In the genomic region with DNA sequence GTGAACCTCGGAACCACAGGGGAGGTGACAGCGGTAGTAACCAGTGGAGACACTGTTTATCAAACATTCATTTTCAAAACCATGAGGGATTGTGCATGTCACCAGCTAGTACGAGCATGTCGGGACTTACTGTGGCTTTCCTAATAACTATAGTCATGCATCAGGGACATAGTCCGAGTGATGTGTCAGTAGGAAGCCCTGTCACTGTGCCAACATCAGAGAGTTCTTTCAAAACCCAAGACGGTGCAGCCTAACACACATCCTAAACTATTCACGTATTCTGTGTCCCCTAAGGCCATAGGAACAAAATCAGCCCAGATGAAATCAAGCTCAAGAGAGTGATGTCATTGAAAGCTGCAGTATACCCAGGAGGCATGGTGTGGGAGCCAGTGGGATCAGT, we compare ENCODE assay signal across 30 mouse cellular contexts.
"Had no signal": no experiment of that assay in that cellular context is flagged by ENCODE, and none has a peak within 500 bp of the region (broad histone marks: within the 10 kb centered on the region; RNA-seq: fewer than 3 reads in every experiment).

No protein-coding gene starts in this region.

- DNase-seq: left cerebral cortex, postnatal 4 days; liver; liver, embryonic 13.5 days; liver, postnatal 0 days; lung, adult 18-20 months; lung, adult 2 months; lung, embryonic 14.5 days; lung, postnatal 10 days; lung, postnatal 14 days; lung, postnatal 36 days; midbrain, embryonic 14.5 days had no signal

- H3K4me2 ChIP-seq: limb, embryonic 12.5 days; limb, embryonic 13.5 days; limb, embryonic 15.5 days; liver, embryonic 11.5 days; liver, embryonic 12.5 days; liver, embryonic 13.5 days; liver, embryonic 15.5 days; lung, embryonic 14.5 days; lung, embryonic 15.5 days; midbrain, embryonic 11.5 days; midbrain, embryonic 12.5 days; midbrain, embryonic 13.5 days; midbrain, embryonic 15.5 days had no signal

- H3K27me3 ChIP-seq: limb, embryonic 12.5 days; limb, embryonic 13.5 days; limb, embryonic 15.5 days; liver, embryonic 12.5 days; liver, embryonic 13.5 days; liver, embryonic 15.5 days; lung, embryonic 15.5 days; megakaryocyte, embryonic 14.5 days; midbrain, embryonic 12.5 days; midbrain, embryonic 13.5 days; midbrain, embryonic 15.5 days had no signal

- ATAC-seq: liver, embryonic 12.5 days; liver, postnatal 0 days; midbrain, embryonic 13.5 days; midbrain, embryonic 15.5 days; midbrain, embryonic 16.5 days had no signal

- H3K4me3 ChIP-seq: left cerebral cortex, adult 2 months; limb, embryonic 10.5 days; limb, embryonic 12.5 days; limb, embryonic 13.5 days; limb, embryonic 15.5 days; liver, embryonic 12.5 days; liver, embryonic 13.5 days; liver, embryonic 15.5 days; lung, embryonic 15.5 days; midbrain, embryonic 10.5 days; midbrain, embryonic 12.5 days; midbrain, embryonic 13.5 days; midbrain, embryonic 15.5 days; myocyte had no signal

- H3K36me3 ChIP-seq: limb, embryonic 10.5 days; limb, embryonic 12.5 days; limb, embryonic 13.5 days; limb, embryonic 15.5 days; liver, embryonic 12.5 days; liver, embryonic 13.5 days; liver, embryonic 15.5 days; lung, embryonic 15.5 days; midbrain, embryonic 10.5 days; midbrain, embryonic 12.5 days; midbrain, embryonic 13.5 days; midbrain, embryonic 15.5 days had no signal

- H3K9me3 ChIP-seq: limb, embryonic 10.5 days; limb, embryonic 13.5 days; limb, embryonic 15.5 days; liver, embryonic 15.5 days; lung, embryonic 15.5 days; midbrain, embryonic 10.5 days; midbrain, embryonic 12.5 days; midbrain, embryonic 13.5 days; midbrain, embryonic 15.5 days had no signal

- H3K27ac ChIP-seq: left cerebral cortex, adult 2 months; limb, embryonic 10.5 days; limb, embryonic 12.5 days; limb, embryonic 13.5 days; limb, embryonic 15.5 days; liver, embryonic 12.5 days; liver, embryonic 13.5 days; liver, embryonic 14.5 days; liver, embryonic 15.5 days; lung, embryonic 15.5 days; macrophage; midbrain, embryonic 10.5 days; midbrain, embryonic 12.5 days; midbrain, embryonic 13.5 days; midbrain, embryonic 15.5 days had no signal

- H3K9ac ChIP-seq: limb, embryonic 12.5 days; limb, embryonic 13.5 days; limb, embryonic 15.5 days; liver, embryonic 12.5 days; liver, embryonic 13.5 days; liver, embryonic 14.5 days; liver, embryonic 15.5 days; liver, postnatal 0 days; lung, embryonic 14.5 days; lung, embryonic 15.5 days; midbrain, embryonic 12.5 days; midbrain, embryonic 13.5 days; midbrain, embryonic 15.5 days had no signal

- H3K4me1 ChIP-seq: liver, embryonic 12.5 days; liver, embryonic 13.5 days; liver, embryonic 15.5 days; megakaryocyte, embryonic 14.5 days; midbrain, embryonic 13.5 days; midbrain, embryonic 15.5 days had no signal
